8 mouse cellular contexts compared by ENCODE assay signal in the genomic region with DNA sequence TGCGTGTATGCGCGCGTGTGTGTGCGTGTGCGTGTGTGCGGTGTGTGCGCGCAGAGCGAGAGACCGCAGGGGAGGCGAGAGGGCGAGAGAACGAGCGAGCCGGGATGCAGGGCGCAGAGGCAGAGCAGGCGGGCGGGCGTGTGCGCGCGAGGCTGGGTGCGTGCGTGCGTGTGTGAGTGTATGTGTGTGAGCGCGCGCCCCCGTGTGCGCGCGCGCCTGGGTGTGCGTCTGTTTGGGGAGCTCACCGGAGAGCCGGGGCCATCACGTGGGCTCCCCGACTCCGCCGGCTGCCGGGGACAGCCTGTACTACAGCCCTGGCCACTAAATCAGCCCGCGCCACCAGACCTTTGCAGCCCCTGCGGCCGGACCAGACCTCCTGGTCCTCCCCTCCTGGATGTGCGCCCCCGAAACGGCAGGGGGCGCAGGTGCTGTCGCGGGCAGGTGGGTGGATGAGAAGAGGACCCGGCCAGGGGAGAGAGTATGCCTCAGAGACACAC.
DNase-seq lines count a peak whose midpoint lies in the region; ATAC-seq lines count a peak whose summit lies in the region.

No protein-coding gene starts in this region.

- H3K9me3 ChIP-seq in intestine, embryonic 14.5 days (ENCODE audit: control insufficient read depth, low read length): no peaks in the 10 kb centered on the region

- peak; percentile 25 for DNase-seq in ovary, postnatal 10 days (ENCODE audit: low spot score)
- no peak for DNase-seq in ovary, adult 18-20 months (ENCODE audit: low spot score)
- peak; percentile 89 for DNase-seq in embryo, embryonic 10.5 days (ENCODE audit: low spot score)
- peak; percentile 43 to 45 for DNase-seq in gastrocnemius, postnatal 36 days
- peak; percentile 87 for DNase-seq in intestine, embryonic 14.5 days (ENCODE audit: low spot score)
- peak; percentile 87 to 92 for DNase-seq in left cerebral cortex, postnatal 14 days (ENCODE audit: low spot score in 2 of 2)
- DNase-seq in right cerebral cortex, postnatal 36 days (ENCODE audit: low spot score in 2 of 2): peak; percentile 84 to 89

- peak overlapping the region; percentile 35 for H3K9ac ChIP-seq in intestine, embryonic 14.5 days (ENCODE audit: low read length)

- ATAC-seq in intestine, embryonic 14.5 days (replicated peaks; ENCODE audit: low FRiP score, low TSS enrichment, low read depth): peak; percentile 78
- ATAC-seq in megakaryocyte progenitor cell, adult 5-6 weeks (replicated peaks; ENCODE audit: poor library complexity): peak; percentile 45

- H3K4me2 ChIP-seq in intestine, embryonic 14.5 days (ENCODE audit: low read length): peak overlapping the region; percentile 85

- WGBS in intestine, embryonic 14.5 days: under 1% methylated on average over 49 of the region's 53 CpGs

- H3K27ac ChIP-seq in intestine, embryonic 14.5 days (ENCODE audit: low read depth): peak overlapping the region; percentile 44; the same call in 1 of the 2 replicates

- no peaks in the 10 kb centered on the region for H3K36me3 ChIP-seq in intestine, embryonic 14.5 days (ENCODE audit: control insufficient read depth, insufficient read depth, low read length)

- peak overlapping the region; percentile 63 for H3K4me3 ChIP-seq in intestine, embryonic 14.5 days (ENCODE audit: low read depth, low read length)

- H3K27me3 ChIP-seq in intestine, embryonic 14.5 days (replicated peaks; ENCODE audit: control insufficient read depth, insufficient read depth, low read length): peaks cover 34% of the 10 kb centered on the region

- peaks cover 17% of the 10 kb centered on the region; the same call in 1 of the 2 replicates for H3K4me1 ChIP-seq in intestine, embryonic 14.5 days (replicated peaks; ENCODE audit: control insufficient read depth, insufficient read depth, low read length)

- intact Hi-C loops in gastrocnemius, postnatal 36 days (cut with DNase I): loop anchor here (5.0 to 10.0 kb wide), 2 partner anchors 126 to 359 kb away; a partner anchor contains a TSS
- intact Hi-C loops in left cerebral cortex, postnatal 14 days (cut with DNase I): loop anchor here (5.0 to 10.0 kb wide), 3 partner anchors 276 to 679 kb away; no protein-coding TSS in a partner anchor
